Mouse (Mus musculus) myocyte (in vitro differentiated cells): ENCODE data around the gene Ndufc2. TPM values are rescaled to one million over a fixed set of nuclear protein-coding genes. Genes with fewer than 3 reads are reported as not detected.

Experiments
- H3K27me3 ChIP-seq: one replicate; pipeline ENCODE4 v1.6.1; 2011; ENCODE audit not compliant: control insufficient read depth, insufficient read depth, insufficient read length
- H3K36me3 ChIP-seq: one replicate; pipeline ENCODE4 v1.6.1; 2011; ENCODE audit not compliant: control insufficient read depth, insufficient read depth
- H3K4me2 ChIP-seq: one replicate; pipeline ENCODE4 v1.6.1; 2011; ENCODE audit warnings: low read depth, control low read depth
- H3K4me3 ChIP-seq: one replicate; pipeline ENCODE4 v1.5.1; 2011; ENCODE audit warnings: mild to moderate bottlenecking, control low read depth, moderate library complexity
- H3K79me2 ChIP-seq: one replicate; pipeline ENCODE4 v1.6.1; 2011; ENCODE audit not compliant: control insufficient read depth, insufficient read depth
- H3ac ChIP-seq: one replicate; pipeline ENCODE4 v1.6.1; 2011; ENCODE audit not compliant: control insufficient read depth, insufficient read length
- CEBPB ChIP-seq: IDR thresholded peaks from 2 replicates; pipeline ENCODE4 v1.6.1; 2011; ENCODE audit warnings: mild to moderate bottlenecking, moderate library complexity; ENCODE audit not compliant: poor library complexity, insufficient read depth, severe bottlenecking
- E2F4 ChIP-seq: IDR thresholded peaks from one replicate; pipeline ENCODE4 v1.6.1; 2011; ENCODE audit warnings: mild to moderate bottlenecking, control low read depth, moderate library complexity; ENCODE audit not compliant: insufficient read depth
- MAX ChIP-seq: IDR thresholded peaks from one replicate; pipeline ENCODE4 v1.6.1; 2011; ENCODE audit warnings: low read depth, mild to moderate bottlenecking, control low read depth
- MYOD1 ChIP-seq, 3 experiments: IDR thresholded peaks; one replicate each; pipeline ENCODE4 v1.6.1; 2011; ENCODE audit warnings: control low read depth in 2 of 3, low read depth in 2 of 3, mild to moderate bottlenecking in 2 of 3, moderate library complexity in 1 of 3; ENCODE audit not compliant: insufficient read length in 2 of 3, control insufficient read depth in 1 of 3
- MYOG ChIP-seq, 3 experiments: IDR thresholded peaks; one replicate each; pipeline ENCODE4 v1.6.1; 2011; ENCODE audit warnings: control low read depth in 2 of 3, low read depth in 2 of 3, mild to moderate bottlenecking in 2 of 3; ENCODE audit not compliant: insufficient read length in 2 of 3, control insufficient read depth in 1 of 3, insufficient read depth in 1 of 3
- POLR2A ChIP-seq: IDR thresholded peaks from one replicate; pipeline ENCODE4 v1.6.1; 2011; ENCODE audit warnings: low read depth, mild to moderate bottlenecking, control low read depth, moderate library complexity; ENCODE audit not compliant: insufficient read length
- POLR2AphosphoS2 ChIP-seq: IDR thresholded peaks from one replicate; pipeline ENCODE4 v1.6.1; 2011; ENCODE audit warnings: low read depth, control low read depth; ENCODE audit not compliant: insufficient read length
- REST ChIP-seq: IDR thresholded peaks from one replicate; pipeline ENCODE4 v1.6.1; 2011; ENCODE audit warnings: mild to moderate bottlenecking, control low read depth, moderate library complexity; ENCODE audit not compliant: insufficient read depth, insufficient read length
- SRF ChIP-seq: IDR thresholded peaks from one replicate; pipeline ENCODE4 v1.6.1; 2011; ENCODE audit warnings: low read depth; ENCODE audit not compliant: control insufficient read depth, insufficient read length
- TCF12 ChIP-seq: IDR thresholded peaks from one replicate; pipeline ENCODE4 v1.6.1; 2011; ENCODE audit warnings: mild to moderate bottlenecking, control low read depth; ENCODE audit not compliant: poor library complexity, insufficient read depth, severe bottlenecking
- TCF3 ChIP-seq: IDR thresholded peaks from one replicate; pipeline ENCODE4 v1.6.1; 2011; ENCODE audit warnings: low read depth, control low read depth; ENCODE audit not compliant: insufficient read length
- USF1 ChIP-seq: IDR thresholded peaks from one replicate; pipeline ENCODE4 v1.6.1; 2011; ENCODE audit warnings: low read depth, mild to moderate bottlenecking, control low read depth, moderate library complexity
- polyA plus RNA-seq: library from polyadenylated mRNA; unstranded; fragments of >200 nt; fragmentation: generic; extraction: Trizol; gene quantifications from one replicate; pipeline ENCODE4 v1.2.1, GENCODE M21; 2012; ENCODE audit warnings: missing spikeins

The Ndufc2 gene
- polyA plus RNA-seq, 1 experiment = 211 TPM

DNA sequence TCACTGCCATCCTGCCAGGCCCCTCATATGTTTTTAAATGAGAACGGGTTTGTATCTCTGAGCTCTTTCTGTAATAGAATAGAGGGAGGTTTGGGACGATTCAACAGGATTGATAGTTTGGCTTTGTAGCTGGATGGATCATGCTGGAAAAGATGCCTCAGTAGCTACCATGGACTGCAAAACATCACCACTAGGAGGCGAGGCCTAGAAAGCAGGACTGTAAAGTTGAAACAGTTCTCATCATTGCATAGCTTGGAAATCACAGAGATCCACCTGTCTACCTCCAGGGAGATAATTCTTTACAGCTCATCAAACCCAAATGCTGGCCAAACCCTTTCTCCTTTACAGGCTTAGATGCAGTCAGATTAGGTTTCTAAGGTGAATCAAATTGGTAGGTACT is 11.8 kb downstream of the Ndufc2 start:
- no peak overlapping the region for H3ac ChIP-seq
- no peaks in the 10 kb centered on the region for H3K79me2 ChIP-seq
- H3K27me3 ChIP-seq = no peaks in the 10 kb centered on the region
- H3K4me2 ChIP-seq = no peak overlapping the region
- H3K4me3 ChIP-seq = no peak overlapping the region
- peaks cover 3% of the 10 kb centered on the region for H3K36me3 ChIP-seq
- TF ChIP-seq TCF12 (no peak), MYOG (IDR thresholded peaks at IDR 0.05; ENCODE audit: control insufficient read depth in 1 of 3, insufficient read depth in 1 of 3, insufficient read length in 2 of 3, low read depth in 2 of 3) (no peak), USF1 (no peak), TCF3 (no peak), E2F4 (no peak), POLR2A (no peak), SRF (no peak), MYOD1 (IDR thresholded peaks at IDR 0.05; ENCODE audit: control insufficient read depth in 1 of 3, insufficient read length in 2 of 3, low read depth in 2 of 3) (no peak), MAX (no peak), CEBPB (no peak), REST (no peak), POLR2AphosphoS2 (no peak)

DNA sequence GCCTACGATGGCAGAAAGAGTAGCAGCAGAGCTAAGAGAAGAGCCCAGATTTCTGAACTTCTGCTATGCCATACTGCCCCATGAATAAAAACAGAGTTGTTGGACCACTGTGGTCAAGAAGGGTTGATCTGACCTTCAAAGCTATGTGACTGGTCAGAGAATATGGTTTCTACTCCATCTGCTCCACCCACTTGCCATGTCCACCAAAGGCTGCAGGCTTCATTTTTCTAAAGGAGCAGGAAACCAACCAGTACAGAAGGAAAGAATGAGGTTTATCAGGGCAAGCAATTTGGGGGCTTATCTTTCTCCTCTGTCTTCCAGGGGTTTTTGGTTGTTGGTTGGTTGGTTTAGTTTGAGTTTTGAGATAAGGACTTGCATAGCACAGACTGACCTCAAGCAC is 14.2 kb downstream of the Ndufc2 start:
- no peak overlapping the region for H3K4me3 ChIP-seq
- H3ac ChIP-seq = no peak overlapping the region
- no peaks in the 10 kb centered on the region for H3K79me2 ChIP-seq
- H3K27me3 ChIP-seq = no peaks in the 10 kb centered on the region
- H3K36me3 ChIP-seq = peaks cover 3% of the 10 kb centered on the region
- no peak for TF ChIP-seq CEBPB
- no peak for TF ChIP-seq MYOG (IDR thresholded peaks at IDR 0.05; ENCODE audit: control insufficient read depth in 1 of 3, insufficient read depth in 1 of 3, insufficient read length in 2 of 3, low read depth in 2 of 3)
- no peak for TF ChIP-seq MAX
- no peak for TF ChIP-seq USF1
- no peak overlapping the region for H3K4me2 ChIP-seq

DNA sequence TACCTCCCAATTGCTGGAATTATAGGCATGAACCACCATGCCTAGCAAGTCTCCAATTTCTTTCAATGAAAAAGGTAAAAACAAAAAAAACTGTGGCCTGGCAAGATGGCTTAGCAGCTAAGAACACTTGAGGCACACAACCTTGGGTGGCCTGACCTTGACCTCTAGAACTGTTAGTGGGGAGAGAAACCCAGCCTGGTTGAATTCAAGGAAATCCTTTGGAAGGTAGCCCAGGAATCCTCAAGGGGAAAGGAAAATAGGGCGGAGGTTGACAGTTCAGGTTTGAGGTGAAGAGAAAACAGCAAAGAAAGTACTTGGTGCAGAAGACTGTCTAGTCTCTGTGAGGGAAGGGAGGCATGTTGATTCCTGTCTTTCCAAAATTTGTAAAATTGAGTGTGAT is 14.6 kb downstream of the Ndufc2 start:
- Histone ChIP-seq H3K4me3 (no peak overlapping the region), H3K79me2 (no peaks in the 10 kb centered on the region)

DNA sequence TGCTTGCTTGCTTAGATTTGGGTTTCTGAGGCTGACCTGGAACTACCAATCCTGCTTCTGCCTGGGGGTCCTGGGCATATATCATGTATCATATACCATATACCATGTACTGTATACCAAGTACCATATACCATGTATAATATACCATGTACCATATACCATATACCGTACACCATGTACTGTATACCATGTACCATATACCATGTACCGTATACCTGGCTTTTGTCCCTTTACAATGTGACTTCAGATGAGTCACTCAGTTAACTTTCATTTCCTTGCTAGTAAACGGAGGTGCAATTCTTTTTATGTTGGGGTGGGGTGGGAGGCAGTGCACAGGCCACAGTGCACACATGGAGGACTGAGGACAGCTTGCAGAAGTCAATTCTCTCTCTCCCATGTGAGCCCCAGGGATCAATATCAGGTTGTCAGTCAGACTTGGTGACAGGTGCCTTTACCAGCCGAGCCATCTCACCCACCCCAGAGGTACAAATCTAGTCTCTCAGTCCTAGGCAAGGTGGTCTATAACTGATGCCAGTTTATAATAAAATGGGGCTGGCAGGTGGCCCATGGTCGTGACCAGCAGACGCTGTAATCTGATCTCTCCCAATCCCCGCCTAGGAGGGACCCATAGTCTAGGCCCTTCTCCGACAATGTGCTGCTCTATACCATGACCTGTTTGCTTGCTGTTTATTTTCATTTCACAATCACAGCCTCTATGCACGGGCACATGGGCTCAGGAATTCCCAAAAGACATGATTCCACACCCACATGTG is 15.3 kb downstream of the Ndufc2 start:
- no peak for TF ChIP-seq POLR2AphosphoS2
- TF ChIP-seq REST = no peak
- TF ChIP-seq USF1 = no peak
- no peak for TF ChIP-seq MAX
- Histone ChIP-seq H3ac (no peak overlapping the region), H3K79me2 (no peaks in the 10 kb centered on the region), H3K4me3 (no peak overlapping the region), H3K4me2 (no peak overlapping the region), H3K27me3 (no peaks in the 10 kb centered on the region), H3K36me3 (no peaks in the 10 kb centered on the region)

More for the DNA sequence above, 14.6 kb downstream of the Ndufc2 start:
- Histone ChIP-seq H3K36me3 (peaks cover under 1% of the 10 kb centered on the region), H3ac (no peak overlapping the region), H3K4me2 (no peak overlapping the region), H3K27me3 (no peaks in the 10 kb centered on the region)
- TF ChIP-seq E2F4 (no peak), CEBPB (no peak), USF1 (no peak), POLR2AphosphoS2 (no peak), TCF3 (no peak), SRF (no peak), MYOD1 (IDR thresholded peaks at IDR 0.05; ENCODE audit: control insufficient read depth in 1 of 3, insufficient read length in 2 of 3, low read depth in 2 of 3) (no peak), MYOG (IDR thresholded peaks at IDR 0.05; ENCODE audit: control insufficient read depth in 1 of 3, insufficient read depth in 1 of 3, insufficient read length in 2 of 3, low read depth in 2 of 3) (no peak), POLR2A (no peak), MAX (no peak), TCF12 (no peak), REST (no peak)

DNA sequence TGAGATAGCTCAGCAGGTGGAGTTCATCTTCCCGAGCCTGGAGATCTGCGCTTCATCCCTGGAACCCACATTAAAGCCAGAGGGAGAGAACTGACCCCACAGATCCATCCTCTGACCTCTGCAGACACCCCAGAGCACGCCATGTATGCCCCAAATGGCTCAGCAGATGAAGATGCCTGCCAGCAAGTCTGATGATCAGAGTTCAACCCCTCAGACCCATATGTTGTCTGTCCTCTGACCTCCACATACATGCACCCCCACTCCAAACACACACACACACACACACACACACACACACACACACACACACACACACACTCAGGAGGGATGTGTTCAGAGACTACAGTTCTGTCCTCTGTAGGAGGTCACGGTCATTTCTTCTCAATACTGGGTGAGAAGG is 16.7 kb downstream of the Ndufc2 start:
- TF ChIP-seq E2F4 (no peak), USF1 (no peak), POLR2A (no peak), MYOD1 (IDR thresholded peaks at IDR 0.05; ENCODE audit: control insufficient read depth in 1 of 3, insufficient read length in 2 of 3, low read depth in 2 of 3) (no peak), REST (no peak), SRF (no peak), TCF3 (no peak), TCF12 (no peak), MYOG (IDR thresholded peaks at IDR 0.05; ENCODE audit: control insufficient read depth in 1 of 3, insufficient read depth in 1 of 3, insufficient read length in 2 of 3, low read depth in 2 of 3) (no peak)
- no peaks in the 10 kb centered on the region for H3K27me3 ChIP-seq
- no peak overlapping the region for H3K4me3 ChIP-seq

More for the DNA sequence above, 16.7 kb downstream of the Ndufc2 start:
- no peaks in the 10 kb centered on the region for H3K79me2 ChIP-seq
- no peak overlapping the region for H3ac ChIP-seq
- no peaks in the 10 kb centered on the region for H3K36me3 ChIP-seq
- no peak overlapping the region for H3K4me2 ChIP-seq
